Mouse (Mus musculus): ENCODE measurements around the gene Klhl28.

The Klhl28 gene

DNA sequence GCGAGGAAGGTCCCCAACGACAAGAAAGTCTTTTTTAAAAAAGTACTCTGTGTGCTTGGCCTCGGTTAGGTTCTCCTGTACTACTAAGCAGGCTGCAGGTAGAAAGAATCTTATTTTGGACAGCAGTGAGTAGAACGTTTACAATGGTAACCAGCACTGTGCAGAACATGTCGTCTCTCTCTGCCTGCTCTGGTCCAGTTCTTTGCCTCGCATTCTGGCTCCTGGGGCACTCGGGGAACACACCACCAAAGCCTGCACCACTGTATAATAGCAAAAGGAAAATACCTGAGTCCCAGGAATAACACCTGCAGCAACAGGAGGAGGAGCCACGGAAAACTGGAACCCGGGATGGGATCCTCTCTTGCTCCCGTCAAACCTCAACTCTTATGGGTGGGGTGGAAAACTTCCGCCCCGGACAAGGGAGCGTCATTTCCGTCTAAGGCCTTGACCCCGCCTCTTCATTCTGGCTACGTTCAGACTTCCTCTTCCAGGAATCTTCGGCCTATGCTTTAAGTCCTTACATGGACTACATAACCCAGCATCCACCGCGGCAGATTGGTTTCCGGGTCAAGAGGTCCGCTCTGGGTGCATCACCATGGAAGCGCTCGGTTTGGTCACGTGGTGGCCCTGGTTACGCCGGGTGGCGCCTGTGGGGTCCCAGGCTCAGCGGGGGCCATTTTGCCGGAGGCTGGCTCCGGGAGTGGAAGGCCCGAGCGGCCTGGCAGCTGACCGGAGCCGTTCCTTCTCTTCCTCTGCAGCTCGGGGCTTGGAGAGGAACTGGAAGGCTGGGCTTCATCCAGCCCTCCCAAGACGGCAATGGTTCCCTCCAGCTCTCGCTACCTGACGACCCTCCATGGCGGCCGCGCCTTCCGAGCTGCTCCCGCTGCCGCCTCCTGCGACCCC, at the start of gene Klhl28, which contains the start of gene Togaram1:
Klhl28 (minus strand) TSS at position 411 of the 903 bp plus-strand sequence.
Togaram1 (plus strand) TSS at position 681 of the 903 bp plus-strand sequence.
- DNase-seq (ENCODE audit: low spot score in 2 of 2) = peak; percentile 98 to 99

DNA sequence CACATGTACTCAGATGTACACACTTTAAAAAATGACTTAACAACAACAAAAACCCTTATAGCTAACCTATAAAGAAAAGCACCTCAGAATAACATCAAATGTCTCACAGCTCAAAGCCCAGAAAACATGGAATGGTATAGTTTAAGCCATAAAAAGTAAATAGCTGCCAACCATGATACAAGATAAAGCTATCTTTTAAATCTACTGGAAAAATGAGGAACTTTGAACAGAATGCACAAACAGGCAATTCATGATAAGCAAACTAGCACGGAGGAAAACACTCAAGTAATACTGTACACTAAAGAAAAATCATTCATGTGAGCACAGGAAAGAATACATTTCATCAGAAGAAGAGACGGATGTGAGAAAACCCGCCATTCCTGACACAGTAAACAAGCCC, 42.4 kb upstream of the Klhl28 start:
- no peak for DNase-seq (ENCODE audit: low spot score in 2 of 2)

DNA sequence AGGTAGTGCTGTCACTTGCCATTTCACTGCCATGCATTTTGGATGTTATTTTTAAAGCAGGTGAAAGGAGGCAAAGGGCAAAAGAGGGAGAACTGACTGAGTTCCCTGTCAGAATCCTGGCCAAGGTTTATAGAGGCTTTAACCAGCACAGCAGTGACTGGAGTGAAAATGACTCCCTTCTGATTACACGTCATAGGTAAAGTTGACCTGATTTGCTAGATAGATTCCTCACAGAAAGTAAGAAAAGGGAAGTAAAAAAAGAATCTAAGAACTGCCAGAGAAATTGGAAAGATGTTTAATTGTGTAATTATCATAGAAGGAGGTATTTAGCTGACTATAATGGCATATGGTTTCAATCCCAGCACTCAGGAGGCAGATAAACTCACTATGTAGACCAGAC, 12.2 kb upstream of the Klhl28 start:
- DNase-seq (ENCODE audit: low spot score in 2 of 2) = no peak

DNA sequence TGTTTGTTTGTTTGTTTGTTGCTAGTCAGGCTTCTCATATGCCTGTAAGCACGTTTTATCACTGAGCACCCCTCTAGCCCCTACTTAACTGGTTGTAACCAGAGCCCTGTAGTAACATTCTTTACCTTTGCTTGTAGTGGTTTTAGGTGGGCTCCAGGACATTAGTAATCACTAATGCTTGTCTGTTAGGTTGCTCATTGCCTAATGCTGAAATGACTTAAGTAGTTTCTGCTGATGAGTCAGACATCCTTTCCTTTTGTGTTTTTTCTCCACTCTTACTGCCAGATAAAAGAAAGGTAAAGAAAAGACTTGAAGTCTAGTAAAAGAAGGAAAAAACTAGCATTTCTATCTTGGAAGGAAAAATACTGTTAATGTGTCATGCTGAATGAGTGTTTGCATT, 10.9 kb upstream of the Klhl28 start:
- DNase-seq (ENCODE audit: low spot score in 2 of 2) = no peak

DNA sequence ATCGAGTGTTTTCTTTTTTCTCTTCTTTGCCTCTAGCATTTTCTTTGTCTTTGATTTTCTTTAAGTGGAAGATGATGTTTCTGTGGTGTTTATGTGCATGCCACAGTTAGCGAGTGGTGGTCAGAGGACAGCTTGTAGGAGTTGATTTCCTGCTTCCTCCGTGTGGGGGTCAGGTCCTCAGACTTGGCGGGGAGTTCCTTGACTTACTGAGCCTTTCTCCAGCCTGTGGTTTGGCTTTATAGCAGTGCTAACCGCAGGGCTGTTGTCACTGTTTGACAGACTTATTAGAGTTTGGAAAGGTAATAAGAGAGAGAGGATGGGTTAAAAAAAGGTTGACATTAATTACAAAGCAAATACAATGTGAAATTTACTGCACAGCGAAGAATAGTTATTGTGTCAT, 10.2 kb upstream of the Klhl28 start:
- no peak for DNase-seq (ENCODE audit: low spot score in 2 of 2)

DNA sequence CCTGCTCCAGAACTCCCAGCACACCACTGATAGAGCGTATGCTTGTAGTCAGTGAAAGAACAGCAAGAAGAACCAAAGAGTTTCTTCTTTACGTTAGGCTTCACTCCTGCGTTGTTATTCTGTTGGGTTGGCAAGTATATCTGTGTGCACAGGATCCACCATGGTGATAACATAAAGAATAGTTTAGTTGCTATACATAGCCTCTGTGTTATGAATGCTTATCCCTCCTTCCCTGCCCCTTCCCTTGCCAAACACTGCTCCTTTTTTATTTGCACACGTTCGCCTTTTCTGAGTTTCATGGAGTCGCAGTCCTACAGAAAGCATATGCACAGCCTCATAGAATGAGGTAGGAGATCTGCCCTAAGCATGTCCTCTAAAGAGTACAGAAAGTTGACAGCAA, 6.7 kb upstream of the Klhl28 start:
- no peak for DNase-seq (ENCODE audit: low spot score in 2 of 2)

DNA sequence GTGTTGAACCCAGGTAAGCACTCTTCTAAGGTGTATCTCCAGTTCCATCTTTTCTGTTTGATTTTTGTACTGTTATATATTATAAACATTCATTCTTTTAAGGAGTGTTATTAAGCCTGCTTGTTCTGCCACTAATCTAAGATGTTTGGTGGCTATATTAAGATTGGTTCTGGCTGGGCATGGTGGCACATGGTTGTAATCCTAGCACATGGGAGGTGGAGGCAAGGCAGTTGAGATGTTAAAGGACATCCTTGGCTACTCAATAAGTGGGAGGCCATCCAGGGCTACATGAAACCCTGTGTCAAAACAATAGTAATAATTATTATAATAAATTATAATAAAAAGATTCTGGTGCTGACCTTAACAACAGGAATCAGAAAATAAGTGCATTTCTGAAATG, 6.1 kb upstream of the Klhl28 start:
- DNase-seq (ENCODE audit: low spot score in 2 of 2) = no peak

DNA sequence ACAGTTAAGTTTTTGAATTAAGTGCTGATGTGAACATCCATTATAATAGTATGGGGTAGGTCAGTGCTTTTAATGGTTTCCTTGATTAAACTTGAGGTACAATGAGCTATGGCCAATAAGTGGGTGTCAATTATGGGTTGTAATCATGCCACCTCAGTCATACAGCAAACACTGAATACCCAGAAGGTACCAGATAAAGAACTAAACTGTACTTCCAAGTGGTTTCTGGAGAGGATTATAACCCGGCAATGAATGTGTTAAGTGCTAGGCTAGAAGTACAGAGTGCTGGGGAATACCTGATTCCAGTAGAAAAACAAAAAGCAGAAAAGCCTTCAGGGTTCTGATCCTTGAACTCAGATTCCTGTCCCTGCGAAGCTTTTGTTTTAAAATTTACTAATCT, 2.7 kb upstream of the Klhl28 start:
- DNase-seq (ENCODE audit: low spot score in 2 of 2) = no peak

DNA sequence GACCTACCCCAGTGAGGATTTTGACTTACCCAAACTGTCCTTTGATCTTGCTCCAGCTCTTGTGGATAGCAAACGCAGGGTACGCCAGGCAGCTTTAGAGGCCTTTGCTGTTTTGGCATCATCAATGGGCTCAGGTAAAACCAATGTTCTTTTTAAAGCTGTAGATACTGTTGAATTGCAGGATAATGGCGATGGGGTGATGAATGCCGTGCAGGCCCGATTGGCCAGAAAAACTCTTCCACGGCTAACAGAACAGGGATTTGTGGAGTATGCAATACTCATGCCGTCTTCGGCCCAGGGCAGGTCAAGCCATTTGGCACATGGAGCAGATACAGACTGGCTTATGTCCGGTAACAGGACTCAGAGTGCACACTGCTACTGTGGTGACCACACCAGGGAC, 2.1 kb upstream of the Klhl28 start:
- DNase-seq (ENCODE audit: low spot score in 2 of 2) = no peak

DNA sequence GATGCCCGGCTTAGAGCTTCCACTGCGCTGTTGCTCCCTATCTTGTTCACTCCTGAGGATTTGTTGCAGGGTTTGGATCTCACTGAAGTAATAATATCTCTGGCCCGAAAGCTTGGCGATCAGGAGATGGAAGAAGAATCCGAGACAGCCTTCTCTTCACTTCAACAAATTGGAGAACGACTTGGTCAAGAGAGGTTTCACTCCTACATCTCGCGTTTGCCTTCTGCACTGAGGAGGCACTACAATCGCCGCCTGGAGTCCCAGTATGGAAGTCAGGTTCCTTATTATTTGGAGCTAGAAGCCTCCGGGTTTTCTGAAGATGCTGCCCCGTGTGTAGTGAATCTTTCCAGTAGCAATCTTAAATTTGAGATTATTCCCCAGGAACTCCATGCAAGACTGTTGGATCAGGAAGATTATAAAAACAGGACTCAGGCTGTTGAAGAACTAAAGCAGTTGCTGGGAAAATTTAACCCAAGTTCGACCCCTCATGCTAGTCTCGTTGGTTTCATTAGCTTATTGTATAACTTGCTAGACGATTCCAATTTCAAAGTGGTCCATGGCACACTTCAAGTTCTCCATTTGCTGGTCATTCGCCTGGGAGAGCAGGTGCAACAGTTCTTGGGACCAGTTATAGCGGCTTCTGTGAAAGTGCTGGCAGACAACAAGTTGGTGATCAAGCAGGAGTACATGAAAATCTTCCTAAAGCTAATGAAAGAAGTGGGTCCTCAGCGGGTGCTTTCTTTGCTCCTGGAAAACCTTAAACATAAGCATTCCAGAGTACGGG, 1.5 kb upstream of the Klhl28 start:
- DNase-seq (ENCODE audit: low spot score in 2 of 2) = no peak

DNA sequence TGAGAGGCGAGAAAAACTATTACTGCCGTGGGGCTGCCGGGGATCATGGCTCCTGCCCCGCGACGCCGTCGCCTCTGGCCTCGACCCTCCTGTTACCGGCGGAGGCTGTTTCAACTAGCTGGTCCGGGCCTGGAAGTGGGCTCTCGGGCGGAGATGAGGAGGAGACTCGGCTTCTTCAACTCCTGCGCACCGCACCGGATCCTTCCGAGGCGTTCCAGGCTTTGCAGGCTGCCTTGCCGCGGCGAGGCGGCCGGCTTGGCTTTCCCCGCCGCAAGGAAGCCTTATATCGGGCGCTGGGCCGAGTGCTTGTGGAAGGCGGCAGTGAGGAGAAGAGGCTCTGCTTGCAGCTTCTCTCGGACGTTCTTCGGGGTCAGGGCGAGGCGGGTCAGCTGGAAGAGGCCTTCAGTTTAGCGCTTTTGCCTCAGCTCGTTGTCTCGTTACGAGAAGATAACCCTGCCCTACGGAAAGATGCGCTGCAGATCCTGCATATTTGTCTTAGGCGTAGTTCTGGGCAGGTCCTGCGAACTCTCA, 832 bp upstream of the Klhl28 start:
- DNase-seq (ENCODE audit: low spot score in 2 of 2) = peak; percentile 29 to 38

DNA sequence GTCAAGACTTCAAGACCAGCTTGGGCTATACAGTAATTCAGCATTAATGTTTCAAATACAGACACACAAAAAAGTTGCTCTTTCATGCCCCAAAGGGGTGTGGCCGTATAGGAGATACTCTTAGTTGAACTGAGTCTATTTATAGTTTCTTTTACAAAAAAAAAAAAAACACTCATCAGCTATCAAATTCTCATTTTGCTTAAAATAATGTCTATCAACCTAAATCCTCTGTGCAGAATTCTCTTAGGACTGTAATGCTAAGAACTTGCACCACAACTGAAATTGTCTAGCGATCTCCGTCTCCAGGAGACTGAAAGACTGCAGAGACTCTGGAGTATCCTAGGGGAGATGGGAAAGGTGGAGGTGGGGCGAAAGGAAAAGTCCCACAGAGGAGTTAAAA, 774 bp downstream of the Klhl28 start:
- no peak for DNase-seq (ENCODE audit: low spot score in 2 of 2)

DNA sequence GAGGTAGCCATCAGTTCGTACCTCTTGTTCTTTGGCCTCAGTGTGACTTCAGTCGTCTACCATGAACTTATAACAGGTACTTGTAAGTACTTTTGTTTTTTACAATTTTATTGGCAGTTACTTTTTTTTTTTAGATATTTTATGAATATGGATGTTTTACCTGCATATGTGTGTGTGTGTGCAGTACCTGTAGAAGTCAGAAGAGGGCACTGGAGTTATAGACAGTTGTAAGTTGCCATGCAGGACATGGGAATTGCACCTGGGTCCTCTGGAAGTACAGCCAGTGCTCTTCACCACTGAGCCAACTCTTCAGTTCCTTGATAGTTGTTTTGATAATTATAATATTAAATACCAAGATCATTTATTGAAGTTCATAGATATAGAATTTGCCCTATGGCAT, 27.8 kb downstream of the Klhl28 start:
- DNase-seq (ENCODE audit: low spot score in 2 of 2) = no peak

DNA sequence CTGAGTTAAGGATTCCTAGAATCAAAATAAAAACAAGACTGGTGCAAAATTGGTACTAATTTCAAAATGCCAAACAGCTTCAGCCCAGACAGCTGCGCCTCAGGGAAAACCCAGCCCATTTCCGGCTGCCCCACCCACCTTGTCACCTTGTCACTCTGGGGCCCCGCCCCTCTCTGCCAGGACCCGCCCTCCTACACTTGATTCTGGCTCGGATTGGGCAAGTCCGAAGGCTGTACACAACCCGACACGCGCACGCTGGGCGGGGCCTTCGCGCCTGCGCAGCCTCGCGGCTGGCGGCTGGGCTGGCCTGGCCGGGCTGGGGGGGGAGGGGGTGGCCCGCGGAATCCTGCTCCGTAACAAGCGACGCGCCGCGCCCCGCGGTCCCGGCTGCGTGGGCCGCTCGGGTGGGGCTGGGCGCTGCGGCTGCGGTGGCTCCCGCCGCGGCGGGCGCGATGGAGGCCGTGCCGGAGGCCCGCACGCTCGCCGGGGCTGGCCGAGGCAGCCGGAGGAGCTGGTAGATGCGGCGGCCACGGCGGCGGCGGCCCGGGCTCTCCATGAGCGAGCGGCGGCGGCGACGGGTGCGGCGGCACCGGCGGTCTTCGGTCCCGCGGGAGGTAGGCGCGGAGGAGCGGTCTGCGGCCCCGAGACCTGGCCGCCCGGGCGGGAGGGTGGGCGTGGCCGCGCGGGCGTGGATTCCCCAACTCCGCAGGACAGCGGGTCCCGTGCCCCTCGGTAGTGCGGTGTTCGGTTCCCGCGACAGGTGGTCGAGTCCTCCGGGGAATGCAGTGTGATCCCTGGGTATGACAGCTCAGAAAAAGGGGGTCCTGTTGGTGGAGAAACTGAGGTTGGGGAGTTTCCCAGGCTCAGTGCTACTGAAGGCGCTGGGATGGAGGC, 47.5 kb downstream of the Klhl28 start, which contains the start of gene Gm527:
Gm527 (plus strand) TSS at position 329 of the 894 bp plus-strand sequence.
- DNase-seq (ENCODE audit: low spot score in 2 of 2) = peak; percentile 79 to 83

DNA sequence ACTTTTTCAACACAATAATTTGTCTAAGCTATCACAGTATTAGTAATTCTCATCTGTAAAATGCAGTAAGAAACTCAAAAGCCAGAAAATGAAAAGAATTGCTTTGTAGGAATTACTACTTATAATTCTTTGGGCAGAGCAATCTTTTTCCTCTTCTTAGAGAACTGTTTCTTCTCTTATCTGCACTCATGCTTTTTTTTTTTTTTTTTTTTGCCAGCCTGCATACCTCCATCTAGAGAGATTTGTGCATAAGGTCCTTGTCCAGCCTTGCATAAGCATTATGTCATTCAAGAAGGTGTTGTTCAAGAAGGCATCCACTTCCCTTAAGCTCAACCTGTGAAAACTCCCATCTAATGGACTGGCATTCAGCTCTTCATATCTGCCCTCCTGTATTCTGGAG, 48.6 kb downstream of the Klhl28 start:
- no peak for DNase-seq (ENCODE audit: low spot score in 2 of 2)

DNA sequence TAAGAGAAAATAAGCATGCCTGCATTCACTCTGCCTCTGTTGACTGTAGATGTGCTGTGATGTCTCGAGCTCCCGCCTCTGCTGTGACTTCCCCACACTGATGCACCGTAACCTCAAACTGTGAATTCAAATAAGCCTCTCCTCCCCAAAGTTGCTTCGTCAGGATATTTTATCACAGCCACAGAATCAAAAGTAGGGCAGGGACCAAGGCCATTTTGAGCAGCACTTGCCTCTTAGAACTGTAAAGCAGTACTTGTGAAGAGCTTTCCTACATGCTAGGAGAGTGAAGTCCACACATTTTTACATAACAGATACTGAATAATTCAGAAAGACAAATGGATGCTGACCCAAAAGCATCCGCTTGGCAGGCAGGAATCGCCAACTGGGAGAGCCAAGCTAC, 52.3 kb downstream of the Klhl28 start:
- DNase-seq (ENCODE audit: low spot score in 2 of 2) = no peak

DNA sequence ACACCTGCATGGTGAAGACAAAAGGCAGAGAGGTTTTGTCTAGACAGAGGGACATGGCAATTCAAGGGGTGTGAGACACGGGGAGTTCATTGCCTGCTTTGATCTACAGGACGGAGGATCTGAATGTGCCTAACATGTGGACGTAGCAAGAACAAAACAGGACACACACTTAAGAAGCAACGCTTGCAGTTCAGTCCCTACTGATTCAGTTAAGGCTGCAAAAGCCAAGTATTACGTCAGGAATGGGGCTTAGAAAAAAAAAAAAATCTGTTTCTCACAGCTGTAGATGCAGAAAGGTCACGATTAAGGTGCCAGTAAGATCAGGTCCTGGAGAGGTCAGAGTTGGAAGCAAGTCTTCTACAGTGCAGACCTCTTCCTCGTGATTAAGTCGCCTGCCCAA, 62.1 kb downstream of the Klhl28 start:
- no peak for DNase-seq (ENCODE audit: low spot score in 2 of 2)

DNA sequence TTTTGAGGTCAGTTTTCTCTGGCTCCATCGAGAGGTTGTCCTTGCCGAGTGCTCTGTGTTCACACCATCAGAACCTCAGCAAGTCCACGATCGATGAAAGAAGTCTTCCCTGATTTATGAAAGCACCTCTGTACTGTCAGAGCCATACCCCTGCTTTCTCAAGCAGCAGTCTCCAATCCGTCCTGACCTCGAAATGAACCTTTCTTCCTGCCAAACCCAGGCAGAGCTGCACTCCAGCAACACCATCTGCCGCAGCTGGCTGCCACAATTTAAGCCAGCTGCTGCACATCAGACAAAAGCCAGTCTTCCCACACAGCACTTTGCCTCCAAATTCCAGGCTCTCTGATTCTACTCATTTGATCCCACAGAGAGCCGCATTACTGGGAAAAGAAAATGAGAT, 62.8 kb downstream of the Klhl28 start:
- no peak for DNase-seq (ENCODE audit: low spot score in 2 of 2)

DNA sequence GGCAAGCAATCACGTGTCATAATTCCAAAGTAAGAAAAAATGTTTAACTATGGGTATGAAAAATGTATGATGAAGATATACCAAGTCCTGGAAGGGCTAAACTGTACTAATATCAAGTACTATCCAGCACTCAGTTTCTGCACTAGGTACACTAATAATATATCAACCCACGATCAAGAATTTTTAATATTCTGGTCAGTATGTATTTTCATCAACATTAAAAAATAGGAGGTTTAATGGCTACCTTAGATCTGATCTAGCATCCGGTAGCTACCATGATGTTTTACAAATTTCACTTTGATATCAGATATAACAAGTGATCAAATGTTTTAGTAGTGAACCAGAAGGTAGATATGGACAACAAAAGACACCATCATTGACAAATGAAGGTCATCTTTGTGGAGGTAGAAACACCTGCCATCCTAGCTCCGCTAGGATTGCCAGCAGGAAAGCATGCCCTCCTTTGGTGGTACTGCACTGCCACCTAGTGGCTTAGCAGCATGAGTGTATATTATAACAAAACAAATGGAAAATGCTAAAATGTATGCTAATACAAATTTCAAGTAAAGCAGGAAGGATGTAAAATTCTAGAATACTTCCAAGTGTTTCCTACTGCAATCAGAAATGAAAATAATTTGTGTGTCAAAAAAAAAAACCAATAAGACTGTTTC, 68.1 kb downstream of the Klhl28 start:
- peak in 1 of 2 experiments; percentile 35 for DNase-seq (ENCODE audit: low spot score in 2 of 2)

Measured in frontal cortex, postnatal 25 days (tissue).